Mouse (Mus musculus) forebrain, postnatal 0 days (tissue): ENCODE results near the gene D130052B06Rik. TPM values are rescaled to one million over a fixed set of nuclear protein-coding genes. Genes with fewer than 3 reads are reported as not detected.

Experiments
- ATAC-seq: fragments of 200-750 bp; cut with Nextera tagmentation; 2 replicates; pipeline ENCODE4 v1.8.0; 2017; ENCODE audit warnings: mild to moderate bottlenecking, moderate library complexity
- DNase-seq: peaks from one replicate; pipeline ENCODE4 v3.0.0-alpha.2; 2015
- H3K27ac ChIP-seq: fragments of 300-500 bp; sonication (generic); 2 replicates; pipeline ENCODE4 v1.5.1; 2014; ENCODE audit warnings: low read depth, mild to moderate bottlenecking, antibody characterized with exemption, low read length, moderate library complexity, mixed read lengths
- H3K27me3 ChIP-seq: fragments of 300-500 bp; sonication (generic); 2 replicates; pipeline ENCODE4 v1.6.1; 2014; ENCODE audit warnings: mild to moderate bottlenecking, low read length, mixed read lengths; ENCODE audit not compliant: insufficient read depth
- H3K36me3 ChIP-seq: fragments of 300-500 bp; sonication (generic); 2 replicates; pipeline ENCODE4 v1.6.1; 2014; ENCODE audit warnings: mild to moderate bottlenecking, moderate library complexity; ENCODE audit not compliant: insufficient read depth
- H3K4me1 ChIP-seq: fragments of 300-500 bp; sonication (generic); 2 replicates; pipeline ENCODE4 v1.6.1; 2014; ENCODE audit warnings: antibody characterized with exemption; ENCODE audit not compliant: insufficient read depth
- H3K4me2 ChIP-seq: fragments of 300-500 bp; sonication (generic); 2 replicates; pipeline ENCODE4 v1.6.1; 2014; ENCODE audit warnings: low read depth, mild to moderate bottlenecking, moderate library complexity
- H3K4me3 ChIP-seq: fragments of 300-500 bp; sonication (generic); 2 replicates; pipeline ENCODE4 v1.5.1; 2014; ENCODE audit warnings: low read depth, low read length, mixed read lengths
- H3K9ac ChIP-seq: fragments of 300-500 bp; sonication (generic); 2 replicates; pipeline ENCODE4 v1.6.1; 2014; ENCODE audit warnings: mild to moderate bottlenecking
- H3K9me3 ChIP-seq: fragments of 300-500 bp; sonication (generic); 2 replicates; pipeline ENCODE4 v1.6.1; 2016; ENCODE audit warnings: low read length
- CTCF ChIP-seq: sonication (generic); IDR thresholded peaks from 2 replicates; pipeline ENCODE4 v1.5.1; 2016; ENCODE audit warnings: antibody characterized with exemption, control low read depth, low read depth
- WGBS: fragments of 180-500 bp; shearing (Covaris S2); extraction: QIAGEN DNeasy Blood & Tissue Kit; methylation state at CpG from one replicate; pipeline ENCODE4 v1.1.7; 2014; 5-methylcytosine and 5-hydroxymethylcytosine counted together
- polyA plus RNA-seq: library from polyadenylated mRNA; unstranded; fragments of >200 nt; fragmentation: Nextera tagmentation; extraction: Ambion mirVana; gene quantifications from 2 replicates; pipeline ENCODE4 v1.2.1, GENCODE M21; 2015
- total RNA-seq: library from RNA; depleted of rRNA; stranded (reverse); fragments of >200 nt; gene quantifications from 2 replicates; pipeline ENCODE4 v1.2.3, GENCODE M21; 2014

D130052B06Rik gene
- total and polyA plus RNA-seq, 2 experiments from 2014 or later = not detected

GRCm38 (mm10) chr11:33579621-33580020 is 19.5 kb upstream of the D130052B06Rik start:
- Histone ChIP-seq H3K9me3 (no peaks in the 10 kb centered on the region), H3K4me2 (no peak overlapping the region), H3K27ac (no peak overlapping the region), H3K4me1 (no peaks in the 10 kb centered on the region), H3K9ac (no peak overlapping the region), H3K36me3 (no peaks in the 10 kb centered on the region), H3K4me3 (no peak overlapping the region), H3K27me3 (no peaks in the 10 kb centered on the region)
- WGBS = 43% methylated on average over 3 of the region's 3 CpGs
- DNase-seq (no peak), ATAC-seq (no peak)
- TF ChIP-seq CTCF = no peak

DNA sequence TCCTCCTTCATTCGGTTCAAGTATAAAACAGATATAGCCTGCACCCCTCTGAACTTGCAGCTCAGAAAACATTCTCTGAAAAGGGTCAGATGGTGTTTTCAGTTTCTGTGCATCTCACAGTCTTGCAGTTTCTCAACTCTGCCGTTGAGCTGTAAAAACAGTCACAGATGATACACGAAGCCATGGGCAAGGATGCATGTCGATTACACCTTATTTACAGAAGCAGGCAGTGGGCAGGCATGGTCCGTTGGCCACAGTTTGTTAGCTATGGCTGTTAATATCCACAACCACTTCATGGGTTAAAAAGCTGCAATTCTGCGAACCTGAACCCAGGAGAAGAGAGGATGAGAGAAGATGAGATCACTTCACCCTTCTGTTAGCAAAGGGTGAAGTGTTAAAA is 12.5 kb upstream of the D130052B06Rik start:
- H3K27me3 ChIP-seq = no peaks in the 10 kb centered on the region
- H3K9ac ChIP-seq = no peak overlapping the region
- H3K4me2 ChIP-seq = no peak overlapping the region
- 82% methylated on average over 6 of the region's 6 CpGs for WGBS
- no peaks in the 10 kb centered on the region for H3K4me1 ChIP-seq
- no peak overlapping the region for H3K27ac ChIP-seq
- DNase-seq = no peak
- ATAC-seq = no peak
- no peak overlapping the region for H3K4me3 ChIP-seq
- no peaks in the 10 kb centered on the region for H3K9me3 ChIP-seq
- H3K36me3 ChIP-seq = no peaks in the 10 kb centered on the region
- TF ChIP-seq CTCF = no peak

GRCm38 (mm10) chr11:33590771-33591170 is 8.3 kb upstream of the D130052B06Rik start:
- no peak overlapping the region for H3K4me3 ChIP-seq
- TF ChIP-seq CTCF = no peak
- H3K4me2 ChIP-seq = no peak overlapping the region
- no peak overlapping the region for H3K9ac ChIP-seq
- no peak for DNase-seq
- no peaks in the 10 kb centered on the region for H3K9me3 ChIP-seq
- no peaks in the 10 kb centered on the region for H3K4me1 ChIP-seq
- no peaks in the 10 kb centered on the region for H3K36me3 ChIP-seq
- no peak for ATAC-seq
- no peak overlapping the region for H3K27ac ChIP-seq
- WGBS = 88% methylated on average over 3 of the region's 3 CpGs
- no peaks in the 10 kb centered on the region for H3K27me3 ChIP-seq

DNA sequence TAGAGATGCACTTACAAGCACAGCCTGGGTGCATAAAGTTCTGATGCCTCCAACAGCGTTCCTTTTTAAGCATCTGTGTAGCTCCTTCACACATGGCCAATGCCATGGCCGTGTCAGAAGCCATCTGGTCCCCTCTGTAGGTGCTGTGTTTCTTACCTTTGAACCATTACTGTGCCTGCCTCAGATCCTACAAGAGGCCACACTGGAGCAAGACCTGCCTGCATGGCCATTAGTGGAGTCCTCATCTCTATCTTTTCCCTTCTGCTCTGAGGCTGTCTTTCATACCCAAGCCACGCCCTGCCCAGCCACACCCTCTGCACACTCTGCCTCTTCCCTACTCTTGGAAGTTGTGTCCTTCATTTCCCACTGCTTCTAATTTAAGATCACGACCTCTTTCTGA is 6.3 kb upstream of the D130052B06Rik start:
- no peak for TF ChIP-seq CTCF
- WGBS = 82% methylated on average over 4 of the region's 4 CpGs
- H3K4me1 ChIP-seq = no peaks in the 10 kb centered on the region

DNA sequence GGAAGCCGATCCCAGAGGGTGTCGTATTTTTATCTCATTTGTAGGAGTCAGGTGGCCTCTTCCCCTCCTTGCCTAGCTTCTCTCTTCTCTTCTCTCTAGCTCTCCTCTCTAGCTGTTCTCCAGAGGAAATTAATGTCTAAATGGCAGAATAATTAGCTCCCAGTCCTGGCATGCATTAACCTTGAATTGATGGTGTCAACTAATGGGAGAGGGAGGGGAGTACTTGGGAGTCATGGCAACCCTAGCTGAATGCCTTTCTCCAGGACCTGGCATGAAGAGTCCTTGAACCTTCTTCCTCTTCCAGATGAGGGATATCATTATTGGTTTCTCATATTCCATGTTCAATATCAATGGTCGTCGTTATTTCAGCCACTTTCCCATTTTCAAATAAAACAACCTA is 2.4 kb upstream of the D130052B06Rik start:
- Histone ChIP-seq H3K9ac (no peak overlapping the region), H3K27me3 (no peaks in the 10 kb centered on the region), H3K27ac (no peak overlapping the region), H3K9me3 (no peaks in the 10 kb centered on the region), H3K36me3 (no peaks in the 10 kb centered on the region), H3K4me2 (no peak overlapping the region), H3K4me3 (no peak overlapping the region), H3K4me1 (no peaks in the 10 kb centered on the region)
- WGBS = 73% methylated on average over 4 of the region's 4 CpGs
- ATAC-seq (peak; percentile 55; the same call in 1 of the 2 replicates), DNase-seq (no peak)
- no peak for TF ChIP-seq CTCF

More for the DNA sequence above, 6.3 kb upstream of the D130052B06Rik start:
- no peaks in the 10 kb centered on the region for H3K27me3 ChIP-seq
- no peak overlapping the region for H3K4me2 ChIP-seq
- H3K27ac ChIP-seq = no peak overlapping the region
- H3K9me3 ChIP-seq = no peaks in the 10 kb centered on the region
- no peak for ATAC-seq
- H3K9ac ChIP-seq = no peak overlapping the region
- no peak overlapping the region for H3K4me3 ChIP-seq
- H3K36me3 ChIP-seq = no peaks in the 10 kb centered on the region
- no peak for DNase-seq

- Histone ChIP-seq H3K4me1 (no peaks in the 10 kb centered on the region), H3K4me3 (no peak overlapping the region), H3K9ac (no peak overlapping the region), H3K27me3 (no peaks in the 10 kb centered on the region; the same call in 1 of the 2 replicates), H3K36me3 (no peaks in the 10 kb centered on the region), H3K27ac (no peak overlapping the region), H3K4me2 (no peak overlapping the region), H3K9me3 (no peaks in the 10 kb centered on the region)
- ATAC-seq (no peak), DNase-seq (no peak)
- no peak for TF ChIP-seq CTCF
- 63% methylated on average over 2 of the region's 2 CpGs for WGBS
Observed at GRCm38 (mm10) chr11:33603174-33603573, 4.1 kb downstream of the D130052B06Rik start.

GRCm38 (mm10) chr11:33607784-33608183 is 8.7 kb downstream of the D130052B06Rik start:
- 68% methylated on average over 3 of the region's 3 CpGs for WGBS
- H3K9ac ChIP-seq = no peak overlapping the region
- no peak for TF ChIP-seq CTCF
- ATAC-seq (no peak), DNase-seq (no peak)
- no peaks in the 10 kb centered on the region for H3K4me1 ChIP-seq
- H3K4me2 ChIP-seq = no peak overlapping the region
- H3K27me3 ChIP-seq = no peaks in the 10 kb centered on the region; the same call in 1 of the 2 replicates
- H3K4me3 ChIP-seq = no peak overlapping the region
- no peaks in the 10 kb centered on the region for H3K9me3 ChIP-seq
- no peaks in the 10 kb centered on the region for H3K36me3 ChIP-seq
- H3K27ac ChIP-seq = no peak overlapping the region
